Mouse (Mus musculus) midbrain, postnatal 0 days (tissue): ENCODE results near the gene Fras1. TPM values are rescaled to one million over a fixed set of nuclear protein-coding genes. Genes with fewer than 3 reads are reported as not detected.

Experiments
- ATAC-seq: fragments of 200-750 bp; cut with Nextera tagmentation; 2 replicates; pipeline ENCODE4 v1.8.0; 2017; ENCODE audit warnings: moderate number of reproducible peaks, mild to moderate bottlenecking, moderate TSS enrichment, moderate library complexity; ENCODE audit not compliant: low FRiP score
- DNase-seq: peaks from one replicate; pipeline ENCODE4 v3.0.0-alpha.2; 2015; ENCODE audit warnings: low spot score
- H3K27ac ChIP-seq: fragments of 300-500 bp; sonication (generic); 2 replicates; pipeline ENCODE4 v1.5.1; 2014; ENCODE audit warnings: low read depth, mild to moderate bottlenecking, low read length, mixed read lengths
- H3K27me3 ChIP-seq: fragments of 300-500 bp; sonication (generic); 2 replicates; pipeline ENCODE4 v1.6.1; 2014; ENCODE audit warnings: low read length, control low read depth, mixed read lengths; ENCODE audit not compliant: insufficient read depth
- H3K36me3 ChIP-seq: fragments of 300-500 bp; sonication (generic); 2 replicates; pipeline ENCODE4 v1.6.1; 2014; ENCODE audit warnings: low read length, control low read depth, mixed read lengths; ENCODE audit not compliant: insufficient read depth
- H3K4me1 ChIP-seq: fragments of 300-500 bp; sonication (generic); 2 replicates; pipeline ENCODE4 v1.6.1; 2014; ENCODE audit warnings: mild to moderate bottlenecking, control low read depth, antibody characterized with exemption, low read length, mixed read lengths; ENCODE audit not compliant: insufficient read depth
- H3K4me2 ChIP-seq: fragments of 300-500 bp; sonication (generic); 2 replicates; pipeline ENCODE4 v1.6.1; 2014; ENCODE audit warnings: low read depth, mild to moderate bottlenecking, low read length, mixed read lengths; ENCODE audit not compliant: poor library complexity, severe bottlenecking
- H3K4me3 ChIP-seq: fragments of 300-500 bp; sonication (generic); 2 replicates; pipeline ENCODE4 v1.5.1; 2014; ENCODE audit warnings: low read depth, mild to moderate bottlenecking, low read length, moderate library complexity
- H3K9ac ChIP-seq: fragments of 300-500 bp; sonication (generic); replicated peaks from 2 replicates; pipeline ENCODE4 v1.6.1; 2014; ENCODE audit warnings: mild to moderate bottlenecking, low read length, moderate library complexity, mixed read lengths; ENCODE audit not compliant: poor library complexity, severe bottlenecking
- H3K9me3 ChIP-seq: fragments of 300-500 bp; sonication (generic); 2 replicates; pipeline ENCODE4 v1.6.1; 2016; ENCODE audit warnings: low read length, control low read depth
- CTCF ChIP-seq: IDR thresholded peaks from 2 replicates; pipeline ENCODE4 v1.5.1; 2016; ENCODE audit warnings: antibody characterized with exemption, mild to moderate bottlenecking
- WGBS: fragments of 180-500 bp; shearing (Covaris S2); extraction: QIAGEN DNeasy Blood & Tissue Kit; methylation state at CpG from one replicate; pipeline ENCODE4 v1.1.7; 2014; 5-methylcytosine and 5-hydroxymethylcytosine counted together
- polyA plus RNA-seq: library from polyadenylated mRNA; unstranded; fragments of >200 nt; fragmentation: Nextera tagmentation; extraction: Ambion mirVana; gene quantifications from 2 replicates; pipeline ENCODE4 v1.2.1, GENCODE M21; 2015
- total RNA-seq: library from RNA; depleted of rRNA; stranded (reverse); fragments of >200 nt; gene quantifications from 2 replicates; pipeline ENCODE4 v1.2.3, GENCODE M21; 2014

The Fras1 gene
- total and polyA plus RNA-seq, 2 experiments from 2014 or later, result 2.3 to 7.3 TPM

DNA sequence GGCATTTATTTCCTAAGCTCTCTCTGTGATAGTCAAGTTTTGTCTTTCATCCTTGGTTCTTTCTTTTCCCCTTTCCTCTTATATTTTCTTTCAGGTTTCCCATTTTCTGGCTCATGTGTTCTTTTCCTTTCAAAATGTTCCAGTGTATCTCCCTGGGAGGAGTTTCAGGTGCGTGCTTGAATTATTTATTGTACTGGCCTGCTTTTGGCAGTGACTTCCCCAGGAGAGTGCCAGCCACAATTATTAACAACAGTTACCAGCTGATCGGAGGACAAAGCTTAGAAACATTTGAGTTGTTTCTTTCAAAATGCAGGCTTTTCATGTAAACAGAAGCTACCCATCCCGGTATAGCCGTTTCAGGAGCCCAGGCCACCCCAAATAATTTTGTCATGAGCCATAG is 64.1 kb downstream of the Fras1 start:
- TF ChIP-seq CTCF, result no peak
- no peaks in the 10 kb centered on the region for H3K9me3 ChIP-seq
- 77% methylated on average over 4 of the region's 4 CpGs for WGBS
- ATAC-seq (no peak), DNase-seq (no peak)
- no peaks in the 10 kb centered on the region for H3K36me3 ChIP-seq
- H3K4me1 ChIP-seq, result no peaks in the 10 kb centered on the region
- H3K27ac ChIP-seq, result no peak overlapping the region
- no peaks in the 10 kb centered on the region for H3K27me3 ChIP-seq
- H3K9ac ChIP-seq, result no peak overlapping the region
- H3K4me3 ChIP-seq, result no peak overlapping the region
- no peak overlapping the region for H3K4me2 ChIP-seq

DNA sequence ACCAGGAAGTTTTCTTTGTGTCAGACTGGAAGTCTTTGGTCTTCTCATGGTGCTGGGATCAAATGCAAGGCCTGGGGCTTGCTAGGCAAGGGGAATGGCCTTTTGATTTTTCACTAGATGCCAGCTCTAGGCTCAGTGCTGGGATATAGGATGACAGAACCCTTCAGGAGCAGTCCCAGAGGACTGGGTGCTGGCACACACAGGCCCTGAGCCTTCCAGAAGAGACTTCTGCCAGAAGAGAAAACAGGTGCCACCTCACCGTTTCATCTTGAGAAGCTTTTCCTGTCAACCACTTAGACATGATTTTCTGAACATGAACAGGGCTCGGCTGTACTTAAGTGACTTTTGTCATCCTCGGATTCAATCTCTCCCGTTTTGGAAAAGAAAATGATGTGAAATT is 66.1 kb downstream of the Fras1 start:
- no peak for DNase-seq
- Histone ChIP-seq H3K4me3 (no peak overlapping the region), H3K9ac (no peak overlapping the region), H3K4me2 (no peak overlapping the region), H3K27ac (no peak overlapping the region), H3K4me1 (no peaks in the 10 kb centered on the region), H3K9me3 (no peaks in the 10 kb centered on the region), H3K27me3 (no peaks in the 10 kb centered on the region), H3K36me3 (no peaks in the 10 kb centered on the region)
- no peak for ATAC-seq
- no peak for TF ChIP-seq CTCF
- 83% methylated on average over 4 of the region's 4 CpGs for WGBS

DNA sequence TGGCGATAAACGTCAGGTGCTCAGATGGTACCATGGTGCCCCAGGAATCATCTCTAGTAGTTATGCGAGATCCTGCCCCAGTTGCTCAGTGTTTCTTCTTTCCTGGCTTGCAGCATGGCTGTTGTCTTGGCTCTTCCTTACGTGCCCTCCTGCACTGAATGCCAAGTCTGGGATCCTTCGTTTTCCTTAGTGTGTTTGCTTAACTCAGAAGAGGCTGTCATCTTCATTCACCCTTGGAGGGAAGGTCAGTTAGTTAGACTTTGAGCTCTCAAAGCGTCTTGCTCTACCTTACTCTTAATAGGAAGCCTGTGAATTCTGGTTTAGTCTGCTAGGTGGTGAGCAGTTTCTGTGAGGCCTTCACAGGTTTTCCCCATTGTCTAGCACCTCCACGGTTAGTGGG is 73.7 kb downstream of the Fras1 start:
- WGBS, result 92% methylated on average over 7 of the region's 7 CpGs
- Histone ChIP-seq H3K9ac (no peak overlapping the region), H3K27ac (no peak overlapping the region), H3K36me3 (no peaks in the 10 kb centered on the region), H3K4me2 (no peak overlapping the region), H3K4me1 (no peaks in the 10 kb centered on the region), H3K27me3 (no peaks in the 10 kb centered on the region), H3K9me3 (no peaks in the 10 kb centered on the region), H3K4me3 (no peak overlapping the region)
- DNase-seq, result no peak
- no peak for TF ChIP-seq CTCF
- no peak for ATAC-seq

DNA sequence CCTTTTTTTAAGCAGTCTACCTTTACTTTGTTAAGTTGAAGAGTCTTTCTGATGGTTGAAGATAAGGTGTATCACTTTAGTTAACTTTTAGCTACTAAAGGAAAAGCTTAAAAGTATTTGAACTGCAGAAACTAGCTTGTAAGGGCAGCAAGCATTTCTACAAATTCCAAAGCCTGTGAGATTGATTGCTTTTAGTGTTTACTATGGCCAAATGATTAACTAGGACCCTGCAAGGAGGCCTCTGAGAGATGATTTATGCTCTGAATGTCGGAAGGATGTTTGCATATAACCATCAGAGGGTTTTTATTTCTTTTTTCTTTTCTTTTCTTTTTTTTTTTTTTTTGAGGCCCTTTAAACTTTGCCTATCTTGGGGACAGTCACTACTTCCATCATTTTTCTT is 78.3 kb downstream of the Fras1 start:
- ATAC-seq (no peak), DNase-seq (no peak)
- WGBS, result 92% methylated on average over 1 of the region's 1 CpGs
- no peak for TF ChIP-seq CTCF
- no peaks in the 10 kb centered on the region for H3K4me1 ChIP-seq
- H3K36me3 ChIP-seq, result no peaks in the 10 kb centered on the region
- H3K9me3 ChIP-seq, result no peaks in the 10 kb centered on the region
- no peaks in the 10 kb centered on the region for H3K27me3 ChIP-seq
- no peak overlapping the region for H3K4me3 ChIP-seq
- no peak overlapping the region for H3K9ac ChIP-seq
- no peak overlapping the region for H3K27ac ChIP-seq
- no peak overlapping the region for H3K4me2 ChIP-seq

DNA sequence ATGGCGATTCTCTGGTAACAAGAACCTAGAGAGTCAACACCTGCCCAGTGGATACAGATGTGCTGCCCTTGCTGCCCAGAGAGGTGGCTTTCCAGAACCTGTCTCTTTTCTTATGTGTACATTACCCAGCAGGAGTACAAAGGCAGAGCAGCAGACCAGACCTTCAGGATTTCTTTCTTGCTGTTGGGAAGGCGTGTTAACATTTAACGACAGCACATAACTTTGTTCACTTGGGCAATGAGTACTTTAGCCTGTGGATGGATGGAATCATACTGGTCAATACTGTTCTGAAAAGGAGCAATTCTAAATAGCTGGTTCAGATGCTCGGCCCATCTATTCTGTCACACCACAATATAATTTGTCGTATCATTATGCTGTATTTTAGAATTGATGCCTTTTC is 79.6 kb downstream of the Fras1 start:
- Histone ChIP-seq H3K36me3 (no peaks in the 10 kb centered on the region), H3K9ac (no peak overlapping the region), H3K4me3 (no peak overlapping the region), H3K27ac (no peak overlapping the region), H3K4me1 (no peaks in the 10 kb centered on the region), H3K4me2 (no peak overlapping the region), H3K9me3 (no peaks in the 10 kb centered on the region), H3K27me3 (no peaks in the 10 kb centered on the region)
- no peak for ATAC-seq
- no peak for TF ChIP-seq CTCF
- 92% methylated on average over 5 of the region's 5 CpGs for WGBS
- no peak for DNase-seq

DNA sequence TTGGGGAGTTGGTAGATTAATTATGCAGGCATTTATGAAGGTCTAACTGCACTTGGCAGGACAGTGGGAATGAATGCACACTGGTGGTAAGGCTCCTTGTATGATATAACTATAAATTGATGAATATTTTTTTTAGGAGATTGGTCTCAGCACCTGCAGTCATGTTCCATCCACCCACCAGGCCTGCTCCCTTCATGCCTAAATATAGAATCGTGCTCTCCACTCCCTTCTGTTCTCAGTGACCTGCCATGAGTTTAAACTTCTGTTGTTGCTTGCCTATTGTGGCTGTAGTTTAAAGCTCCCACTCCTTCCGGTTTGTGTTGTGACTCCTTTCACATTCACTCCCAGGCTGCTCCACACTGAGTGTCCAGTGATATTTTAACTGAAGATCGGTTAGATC is 80.7 kb downstream of the Fras1 start:
- Histone ChIP-seq H3K9me3 (no peaks in the 10 kb centered on the region), H3K27me3 (no peaks in the 10 kb centered on the region), H3K36me3 (no peaks in the 10 kb centered on the region), H3K9ac (no peak overlapping the region), H3K27ac (no peak overlapping the region), H3K4me1 (no peaks in the 10 kb centered on the region), H3K4me3 (no peak overlapping the region), H3K4me2 (no peak overlapping the region)
- 86% methylated on average over 3 of the region's 3 CpGs for WGBS
- DNase-seq (no peak), ATAC-seq (no peak)
- no peak for TF ChIP-seq CTCF

DNA sequence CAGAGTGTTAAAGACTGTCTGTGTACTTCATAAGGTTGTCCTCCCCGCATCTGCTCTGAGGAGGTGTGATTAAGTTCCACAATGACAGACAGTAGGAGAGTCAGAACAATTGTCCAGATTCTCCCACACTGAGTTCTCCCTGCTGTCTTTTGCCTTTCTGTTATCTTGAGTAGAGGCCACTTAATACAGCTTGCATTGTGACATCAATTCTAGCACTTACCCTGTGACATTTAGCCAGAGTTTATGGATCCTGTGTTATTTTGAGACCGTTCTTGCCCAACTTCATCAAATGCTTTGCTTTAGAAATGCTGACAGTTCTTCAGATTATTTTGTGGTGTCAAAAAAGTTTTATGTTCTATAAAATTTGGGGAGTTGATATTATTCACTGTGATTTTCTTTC is 81.5 kb downstream of the Fras1 start:
- ATAC-seq (no peak), DNase-seq (no peak)
- no peak overlapping the region for H3K9ac ChIP-seq
- no peak overlapping the region for H3K27ac ChIP-seq
- no peaks in the 10 kb centered on the region for H3K27me3 ChIP-seq
- no peak overlapping the region for H3K4me2 ChIP-seq
- no peak for TF ChIP-seq CTCF
- no peaks in the 10 kb centered on the region for H3K36me3 ChIP-seq
- no peaks in the 10 kb centered on the region for H3K9me3 ChIP-seq
- H3K4me1 ChIP-seq, result no peaks in the 10 kb centered on the region
- no peak overlapping the region for H3K4me3 ChIP-seq
- WGBS, result 96% methylated on average over 2 of the region's 2 CpGs
